Mouse (Mus musculus) intestine, embryonic 14.5 days (tissue): ENCODE results near the gene Atp5s. TPM values are rescaled to one million over a fixed set of nuclear protein-coding genes. Genes with fewer than 3 reads are reported as not detected.
A peak's percentile ranks its signal among the peaks of the same experiment; 100 is the strongest.

ENCODE experiments used
- ATAC-seq: fragments of 200-750 bp; cut with Nextera tagmentation; replicated peaks from 2 replicates; pipeline ENCODE4 v1.8.0; 2017; ENCODE audit warnings: low read depth, moderate number of reproducible peaks, moderate TSS enrichment, moderate library complexity; ENCODE audit not compliant: low FRiP score, low TSS enrichment
- DNase-seq: peaks from one replicate; pipeline ENCODE4 v3.0.0-alpha.2; 2018; ENCODE audit warnings: low spot score
- H3K27ac ChIP-seq: fragments of 300-500 bp; sonication (generic); 2 replicates; pipeline ENCODE4 v1.5.1; 2014; ENCODE audit warnings: low read depth, mild to moderate bottlenecking, control low read depth
- H3K27me3 ChIP-seq: fragments of 300-500 bp; sonication (generic); replicated peaks from 2 replicates; pipeline ENCODE4 v1.6.1; 2014; ENCODE audit warnings: low read length, control low read depth; ENCODE audit not compliant: control insufficient read depth, insufficient read depth
- H3K36me3 ChIP-seq: fragments of 300-500 bp; sonication (generic); 2 replicates; pipeline ENCODE4 v1.6.1; 2014; ENCODE audit warnings: low read length, control low read depth; ENCODE audit not compliant: control insufficient read depth, insufficient read depth
- H3K4me1 ChIP-seq: fragments of 300-500 bp; sonication (generic); replicated peaks from 2 replicates; pipeline ENCODE4 v1.6.1; 2014; ENCODE audit warnings: low read length, control low read depth, mixed read lengths; ENCODE audit not compliant: control insufficient read depth, insufficient read depth
- H3K4me2 ChIP-seq: fragments of 300-500 bp; sonication (generic); 2 replicates; pipeline ENCODE4 v1.6.1; 2014; ENCODE audit warnings: low read length
- H3K4me3 ChIP-seq: fragments of 300-500 bp; sonication (generic); 2 replicates; pipeline ENCODE4 v1.5.1; 2014; ENCODE audit warnings: low read depth, low read length, control low read depth, mixed read lengths
- H3K9ac ChIP-seq: fragments of 300-500 bp; sonication (generic); 2 replicates; pipeline ENCODE4 v1.6.1; 2014; ENCODE audit warnings: mild to moderate bottlenecking, low read length
- H3K9me3 ChIP-seq: fragments of 300-500 bp; sonication (generic); 2 replicates; pipeline ENCODE4 v1.6.1; 2016; ENCODE audit warnings: low read length, control low read depth; ENCODE audit not compliant: control insufficient read depth
- WGBS: fragments of 180-500 bp; shearing (Covaris S2); extraction: QIAGEN DNeasy Blood & Tissue Kit; methylation state at CpG from one replicate; pipeline ENCODE4 v1.1.7; 2014; 5-methylcytosine and 5-hydroxymethylcytosine counted together
- polyA plus RNA-seq: library from polyadenylated mRNA; unstranded; fragments of >200 nt; fragmentation: Nextera tagmentation; extraction: Ambion mirVana; gene quantifications from 2 replicates; pipeline ENCODE4 v1.2.1, GENCODE M21; 2014

Gene Atp5s
- polyA plus RNA-seq, result 31.7 and 33.3 TPM in 2 replicates

GRCm38 (mm10) chr12:69724711-69725460 is at the start of gene Atp5s, which contains the start of gene L2hgdh:
TSS of gene Atp5s (plus strand) at chr12:69724950.
TSS of gene L2hgdh (minus strand) at chr12:69724873.
- Histone ChIP-seq H3K27ac (peak within 1 kb of the TSS; percentile 69), H3K4me2 (peak within 1 kb of the TSS; percentile 91), H3K9me3 (0 out of 2 replicates have a peak, but pooled peaks cover under 1% of the 10 kb centered on the region), H3K4me3 (peak within 1 kb of the TSS; percentile 59), H3K27me3 (no peaks in the 10 kb centered on the region), H3K36me3 (0 out of 2 replicates have a peak, but pooled peaks cover 2% of the 10 kb centered on the region), H3K9ac (peak within 1 kb of the TSS; percentile 62), H3K4me1 (peaks cover 10% of the 10 kb centered on the region; the same call in 1 of the 2 replicates)
- DNase-seq (peak; percentile 96), ATAC-seq (peak; percentile 97)
- under 1% methylated on average over 60 of the region's 60 CpGs for WGBS

- ATAC-seq (no peak), DNase-seq (no peak)
- Histone ChIP-seq H3K27me3 (no peaks in the 10 kb centered on the region), H3K27ac (no peak overlapping the region), H3K36me3 (no peaks in the 10 kb centered on the region), H3K4me2 (no peak overlapping the region), H3K9me3 (no peaks in the 10 kb centered on the region), H3K4me1 (peaks cover 14% of the 10 kb centered on the region), H3K4me3 (no peak overlapping the region), H3K9ac (no peak overlapping the region)
- WGBS, result 79% methylated on average over 4 of the region's 4 CpGs
Measured at GRCm38 (mm10) chr12:69676157-69676556, 48.6 kb upstream of the Atp5s start.

- Histone ChIP-seq H3K27ac (peak overlapping the region; percentile 97), H3K36me3 (no peaks in the 10 kb centered on the region), H3K4me3 (peak overlapping the region; percentile 91), H3K9me3 (no peaks in the 10 kb centered on the region), H3K9ac (peak overlapping the region; percentile 97), H3K4me1 (peaks cover 17% of the 10 kb centered on the region), H3K27me3 (no peaks in the 10 kb centered on the region), H3K4me2 (peak overlapping the region; percentile 78)
- peak; percentile 82 for DNase-seq
- WGBS, result 1% methylated on average over 53 of the region's 56 CpGs
- peak; percentile 9; the same call in 1 of the 2 replicates for ATAC-seq
Measured at GRCm38 (mm10) chr12:69680635-69681565, 43.9 kb upstream of the Atp5s start.

- DNase-seq (peak; percentile 76), ATAC-seq (peak; percentile 85)
- H3K27ac ChIP-seq, result peak within 1 kb of the TSS; percentile 97
- no peaks in the 10 kb centered on the region for H3K9me3 ChIP-seq
- H3K27me3 ChIP-seq, result no peaks in the 10 kb centered on the region
- WGBS, result under 1% methylated on average over 61 of the region's 85 CpGs
- H3K36me3 ChIP-seq, result no peaks in the 10 kb centered on the region
- peaks cover 17% of the 10 kb centered on the region for H3K4me1 ChIP-seq
- H3K4me3 ChIP-seq, result peak within 1 kb of the TSS; percentile 91
- H3K9ac ChIP-seq, result peak within 1 kb of the TSS; percentile 97
- H3K4me2 ChIP-seq, result peak within 1 kb of the TSS; percentile 78
Measured at GRCm38 (mm10) chr12:69681566-69682061, 43.1 kb upstream of the Atp5s start, which contains the start of gene Sos2. TSS of gene Sos2 (minus strand) at chr12:69681852.

- Histone ChIP-seq H3K36me3 (no peaks in the 10 kb centered on the region), H3K4me2 (peak overlapping the region; percentile 48), H3K27ac (peak overlapping the region; percentile 97), H3K9me3 (no peaks in the 10 kb centered on the region), H3K9ac (peak overlapping the region; percentile 97), H3K4me1 (peaks cover 17% of the 10 kb centered on the region), H3K4me3 (peak overlapping the region; percentile 91), H3K27me3 (no peaks in the 10 kb centered on the region)
- DNase-seq, result peak; percentile 86
- peak; percentile 88 for ATAC-seq
- under 1% methylated on average over 50 of the region's 54 CpGs for WGBS
Measured at GRCm38 (mm10) chr12:69682065-69682787, 42.5 kb upstream of the Atp5s start.

GRCm38 (mm10) chr12:69682788-69683419 is 41.8 kb upstream of the Atp5s start:
- no peaks in the 10 kb centered on the region for H3K36me3 ChIP-seq
- ATAC-seq (no peak), DNase-seq (no peak)
- 44% methylated on average over 14 of the region's 14 CpGs for WGBS
- no peaks in the 10 kb centered on the region for H3K9me3 ChIP-seq
- no peak overlapping the region for H3K27ac ChIP-seq
- peak overlapping the region; percentile 91 for H3K4me3 ChIP-seq
- peak overlapping the region; percentile 97; the same call in 1 of the 2 replicates for H3K9ac ChIP-seq
- H3K27me3 ChIP-seq, result no peaks in the 10 kb centered on the region
- peak overlapping the region; percentile 48 for H3K4me2 ChIP-seq
- peaks cover 11% of the 10 kb centered on the region for H3K4me1 ChIP-seq

GRCm38 (mm10) chr12:69683537-69683936 is 41.2 kb upstream of the Atp5s start:
- H3K27ac ChIP-seq, result no peak overlapping the region
- peaks cover 11% of the 10 kb centered on the region for H3K4me1 ChIP-seq
- no peaks in the 10 kb centered on the region for H3K27me3 ChIP-seq
- H3K9ac ChIP-seq, result no peak overlapping the region
- H3K36me3 ChIP-seq, result no peaks in the 10 kb centered on the region
- DNase-seq (no peak), ATAC-seq (no peak)
- no peak overlapping the region; the same call in 1 of the 2 replicates for H3K4me2 ChIP-seq
- 61% methylated on average over 10 of the region's 10 CpGs for WGBS
- H3K4me3 ChIP-seq, result no peak overlapping the region
- no peaks in the 10 kb centered on the region for H3K9me3 ChIP-seq
